Mouse (Mus musculus): ENCODE results near the gene N4bp2l1. TPM values are rescaled to one million over a fixed set of nuclear protein-coding genes. Genes with fewer than 3 reads are reported as not detected.
"Not testable (repeated sequence)": the region's sequence is repeated elsewhere in the genome, so short reads cannot be mapped to it uniquely, and the experiment has no call there.

Gene N4bp2l1
- 127 and 144 TPM in 2 replicates for total RNA-seq (2017)

GRCm38 (mm10) chr5:150597088-150597487, at the start of gene N4bp2l1:
Gene N4bp2l1 (minus strand): TSS chr5:150597188.
- ATAC-seq (ENCODE audit: extremely low read depth, insufficient number of reproducible peaks, low FRiP score, poor library complexity, severe bottlenecking) = no peak

- ATAC-seq (ENCODE audit: extremely low read depth, insufficient number of reproducible peaks, low FRiP score, poor library complexity, severe bottlenecking) = no peak
Measured at GRCm38 (mm10) chr5:150644926-150645325, 47.9 kb upstream of the N4bp2l1 start.

- not testable (repeated sequence) for ATAC-seq (ENCODE audit: extremely low read depth, insufficient number of reproducible peaks, low FRiP score, poor library complexity, severe bottlenecking)
Measured at GRCm38 (mm10) chr5:150643390-150643789, 46.4 kb upstream of the N4bp2l1 start.

- ATAC-seq (ENCODE audit: extremely low read depth, insufficient number of reproducible peaks, low FRiP score, poor library complexity, severe bottlenecking) = no peak
Measured at GRCm38 (mm10) chr5:150641440-150641839, 44.5 kb upstream of the N4bp2l1 start.

- no peak for ATAC-seq (ENCODE audit: extremely low read depth, insufficient number of reproducible peaks, low FRiP score, poor library complexity, severe bottlenecking)
Measured at GRCm38 (mm10) chr5:150629692-150630091, 32.7 kb upstream of the N4bp2l1 start.

GRCm38 (mm10) chr5:150629272-150629671, 32.3 kb upstream of the N4bp2l1 start:
- ATAC-seq (ENCODE audit: extremely low read depth, insufficient number of reproducible peaks, low FRiP score, poor library complexity, severe bottlenecking) = no peak

GRCm38 (mm10) chr5:150625528-150625927, 28.5 kb upstream of the N4bp2l1 start:
- no peak for ATAC-seq (ENCODE audit: extremely low read depth, insufficient number of reproducible peaks, low FRiP score, poor library complexity, severe bottlenecking)

- ATAC-seq (ENCODE audit: extremely low read depth, insufficient number of reproducible peaks, low FRiP score, poor library complexity, severe bottlenecking) = no peak
Measured at GRCm38 (mm10) chr5:150622792-150623191, 25.8 kb upstream of the N4bp2l1 start.

- ATAC-seq (ENCODE audit: extremely low read depth, insufficient number of reproducible peaks, low FRiP score, poor library complexity, severe bottlenecking) = peak; percentile 93
Measured at GRCm38 (mm10) chr5:150621592-150621991, 24.6 kb upstream of the N4bp2l1 start.

GRCm38 (mm10) chr5:150620588-150621135, 23.7 kb upstream of the N4bp2l1 start:
- ATAC-seq (ENCODE audit: extremely low read depth, insufficient number of reproducible peaks, low FRiP score, poor library complexity, severe bottlenecking) = no peak

- ATAC-seq (ENCODE audit: extremely low read depth, insufficient number of reproducible peaks, low FRiP score, poor library complexity, severe bottlenecking) = no peak
Measured at GRCm38 (mm10) chr5:150618599-150619355, 21.8 kb upstream of the N4bp2l1 start.

- no peak for ATAC-seq (ENCODE audit: extremely low read depth, insufficient number of reproducible peaks, low FRiP score, poor library complexity, severe bottlenecking)
Measured at GRCm38 (mm10) chr5:150616731-150617130, 19.7 kb upstream of the N4bp2l1 start.

- ATAC-seq (ENCODE audit: extremely low read depth, insufficient number of reproducible peaks, low FRiP score, poor library complexity, severe bottlenecking) = no peak
Measured at GRCm38 (mm10) chr5:150616216-150616615, 19.2 kb upstream of the N4bp2l1 start.

- no peak for ATAC-seq (ENCODE audit: extremely low read depth, insufficient number of reproducible peaks, low FRiP score, poor library complexity, severe bottlenecking)
Measured at GRCm38 (mm10) chr5:150614054-150614453, 17.1 kb upstream of the N4bp2l1 start.

GRCm38 (mm10) chr5:150611697-150612096, 14.7 kb upstream of the N4bp2l1 start:
- peak; percentile 82; the same call in 1 of the 2 replicates for ATAC-seq (ENCODE audit: extremely low read depth, insufficient number of reproducible peaks, low FRiP score, poor library complexity, severe bottlenecking)

- no peak for ATAC-seq (ENCODE audit: extremely low read depth, insufficient number of reproducible peaks, low FRiP score, poor library complexity, severe bottlenecking)
Measured at GRCm38 (mm10) chr5:150611136-150611535, 14.1 kb upstream of the N4bp2l1 start.

GRCm38 (mm10) chr5:150607631-150608030, 10.6 kb upstream of the N4bp2l1 start:
- ATAC-seq (ENCODE audit: extremely low read depth, insufficient number of reproducible peaks, low FRiP score, poor library complexity, severe bottlenecking) = no peak

GRCm38 (mm10) chr5:150606131-150606530, 9.1 kb upstream of the N4bp2l1 start:
- no peak for ATAC-seq (ENCODE audit: extremely low read depth, insufficient number of reproducible peaks, low FRiP score, poor library complexity, severe bottlenecking)

GRCm38 (mm10) chr5:150601441-150602230, 4.6 kb upstream of the N4bp2l1 start:
- no peak for ATAC-seq (ENCODE audit: extremely low read depth, insufficient number of reproducible peaks, low FRiP score, poor library complexity, severe bottlenecking)
